Mouse (Mus musculus) CH12.LX (cell line): Measurements from ENCODE around the gene Chrna10. TPM values are rescaled to one million over a fixed set of nuclear protein-coding genes. Genes with fewer than 3 reads are reported as not detected.

Experiments used
- DNase-seq: peaks from one replicate; pipeline ENCODE4 v3.0.0-alpha.2; 2013; ENCODE audit errors: extremely low read depth
- H3K27ac ChIP-seq: 2 replicates; pipeline ENCODE4 v1.5.1; 2012; ENCODE audit warnings: low read depth, mild to moderate bottlenecking, control low read depth, moderate library complexity; ENCODE audit not compliant: insufficient read depth
- H3K27me3 ChIP-seq: replicated peaks from 2 replicates; pipeline ENCODE3; 2012; ENCODE audit warnings: inconsistent platforms
- H3K36me3 ChIP-seq, 2 experiments: replicated peaks in 1 of 2; 2 replicates each; pipeline versions ENCODE3 to v1.6.1; 2012; ENCODE audit warnings: inconsistent platforms in 1 of 2, low read length in 1 of 2, mild to moderate bottlenecking in 1 of 2, mixed read lengths in 1 of 2, moderate library complexity in 1 of 2; ENCODE audit not compliant: control insufficient read depth in 1 of 2, insufficient read depth in 1 of 2
- H3K4me1 ChIP-seq, 2 experiments: 2 replicates each; pipeline ENCODE4 v1.6.1; 2012; ENCODE audit warnings: inconsistent platforms in 1 of 2, moderate library complexity in 1 of 2; ENCODE audit not compliant: insufficient read depth in 2 of 2, control insufficient read depth in 1 of 2
- H3K4me2 ChIP-seq: 2 replicates; pipeline ENCODE4 v1.6.1; 2012; ENCODE audit warnings: low read depth, mild to moderate bottlenecking, control low read depth; ENCODE audit not compliant: poor library complexity, insufficient read depth, severe bottlenecking
- H3K4me3 ChIP-seq, 3 experiments: fragments of 150-350 bp in 1 of 3; sonication (generic) in 1 of 3; replicated peaks in 1 of 3; 2 replicates each; pipeline versions ENCODE3 to v1.5.1; 2011 to 2012; ENCODE audit warnings: low read depth in 2 of 3, low read length in 2 of 3, mild to moderate bottlenecking in 2 of 3, moderate library complexity in 2 of 3, control low read depth in 1 of 3, improper control_type of control experiment in 1 of 3, inconsistent platforms in 1 of 3, mixed read lengths in 1 of 3; ENCODE audit not compliant: poor library complexity in 1 of 3
- H3K79me2 ChIP-seq: replicated peaks from 2 replicates; pipeline ENCODE4 v1.6.1; 2012; ENCODE audit warnings: mild to moderate bottlenecking, moderate library complexity; ENCODE audit not compliant: control insufficient read depth, poor library complexity, insufficient read depth, severe bottlenecking; ENCODE audit errors: extremely low read depth
- H3K9ac ChIP-seq: 2 replicates; pipeline ENCODE4 v1.6.1; 2012; ENCODE audit warnings: low read depth, mild to moderate bottlenecking, control low read depth, moderate library complexity; ENCODE audit not compliant: insufficient read depth
- H3K9me3 ChIP-seq: replicated peaks from 2 replicates; pipeline ENCODE3; 2012; ENCODE audit warnings: low read length, inconsistent platforms, mixed read lengths
- BHLHE40 ChIP-seq: IDR thresholded peaks from 2 replicates; pipeline ENCODE4 v1.6.1; 2011; ENCODE audit warnings: mild to moderate bottlenecking, low read depth, low read length, improper control_type of control experiment
- CTCF ChIP-seq, 2 experiments: IDR thresholded peaks in 1 of 2; conservative IDR thresholded peaks in 1 of 2; 2 replicates each; pipeline ENCODE4 v1.5.1; 2011 to 2012; ENCODE audit warnings: low read depth in 2 of 2, low read length in 2 of 2, improper control_type of control experiment in 1 of 2, inconsistent platforms in 1 of 2, mild to moderate bottlenecking in 1 of 2, moderate library complexity in 1 of 2
- E2F4 ChIP-seq: IDR thresholded peaks from 2 replicates; pipeline ENCODE4 v1.6.1; 2011; ENCODE audit warnings: low read depth, low read length, improper control_type of control experiment; ENCODE audit not compliant: insufficient replicate concordance
- KAT2A ChIP-seq: IDR thresholded peaks from 2 replicates; pipeline ENCODE4 v1.6.1; 2012; ENCODE audit warnings: low read length, improper control_type of control experiment, inconsistent platforms; ENCODE audit not compliant: insufficient replicate concordance
- MAFK ChIP-seq: IDR thresholded peaks from 2 replicates; pipeline ENCODE4 v1.6.1; 2011; ENCODE audit warnings: low read length, improper control_type of control experiment; ENCODE audit not compliant: insufficient replicate concordance
- MAX ChIP-seq: IDR thresholded peaks from 2 replicates; pipeline ENCODE4 v1.6.1; 2011; ENCODE audit warnings: low read length, improper control_type of control experiment
- MAZ ChIP-seq: IDR thresholded peaks from 2 replicates; pipeline ENCODE4 v1.6.1; 2012; ENCODE audit warnings: low read depth, mild to moderate bottlenecking, inconsistent platforms, low read length, improper control_type of control experiment, moderate library complexity
- MXI1 ChIP-seq: IDR thresholded peaks from 2 replicates; pipeline ENCODE4 v1.6.1; 2011; ENCODE audit warnings: mild to moderate bottlenecking, low read depth, low read length, improper control_type of control experiment
- NELFE ChIP-seq: IDR thresholded peaks from 2 replicates; pipeline ENCODE4 v1.6.1; 2011; ENCODE audit warnings: low read depth, low read length, improper control_type of control experiment
- NRF1 ChIP-seq: IDR thresholded peaks from 2 replicates; pipeline ENCODE4 v1.6.1; 2014; ENCODE audit warnings: low read depth, mild to moderate bottlenecking, inconsistent platforms, low read length, improper control_type of control experiment, moderate library complexity
- RCOR1 ChIP-seq: conservative IDR thresholded peaks from 2 replicates; pipeline ENCODE4 v1.6.1; 2012; ENCODE audit warnings: low read depth, mild to moderate bottlenecking, inconsistent platforms, low read length, improper control_type of control experiment
- SMC3 ChIP-seq: IDR thresholded peaks from 2 replicates; pipeline ENCODE4 v1.6.1; 2011; ENCODE audit warnings: low read depth, low read length, improper control_type of control experiment
- TBP ChIP-seq: conservative IDR thresholded peaks from 2 replicates; pipeline ENCODE4 v1.6.1; 2011; ENCODE audit warnings: low read depth, low read length, improper control_type of control experiment
- TCF12 ChIP-seq: IDR thresholded peaks from 2 replicates; pipeline ENCODE4 v1.6.1; 2014; ENCODE audit warnings: low read depth, mild to moderate bottlenecking, inconsistent platforms, low read length, improper control_type of control experiment
- UBTF ChIP-seq: IDR thresholded peaks from 2 replicates; pipeline ENCODE4 v1.6.1; 2012; ENCODE audit warnings: low read depth, mild to moderate bottlenecking, inconsistent platforms, low read length, improper control_type of control experiment, moderate library complexity
- USF1 ChIP-seq: IDR thresholded peaks from 2 replicates; pipeline ENCODE4 v1.6.1; 2014; ENCODE audit warnings: low read depth, mild to moderate bottlenecking, inconsistent platforms, low read length, improper control_type of control experiment
- ZC3H11A ChIP-seq: IDR thresholded peaks from 2 replicates; pipeline ENCODE4 v1.6.1; 2012; ENCODE audit warnings: low read depth, mild to moderate bottlenecking, inconsistent platforms, low read length, improper control_type of control experiment
- ZKSCAN1 ChIP-seq: IDR thresholded peaks from 2 replicates; pipeline ENCODE4 v1.6.1; 2012; ENCODE audit warnings: low read depth, inconsistent platforms, low read length, improper control_type of control experiment, borderline replicate concordance
- dilution Hi-C: fragments of 300-500 bp; cut with MboI; formaldehyde crosslinking; loops from 2 replicates; pipeline ENCODE4 v1.14.3; 2020; ENCODE audit warnings: low sequenced_read_pairs; ENCODE audit not compliant: extremely low pct_unique_long_range_greater_than_20kb, extremely low pct_ligation_motif_present
- in situ Hi-C: fragments of 300-500 bp; cut with MboI; formaldehyde crosslinking; loops from 3 replicates; pipeline ENCODE4 v1.14.3; 2019; ENCODE audit warnings: low sequenced_read_pairs, low pct_ligation_motif_present, low pct_unique_long_range_greater_than_20kb, mixed read lengths
- polyA plus RNA-seq: library from polyadenylated mRNA; unstranded; fragments of >175 nt; gene quantifications from 2 replicates; pipeline ENCODE4 v1.2.1, GENCODE M21; 2012; ENCODE audit warnings: low read depth; ENCODE audit not compliant: insufficient read length
- total RNA-seq, 2 experiments: library from RNA; depleted of rRNA; stranded (reverse); fragments of 300-350 nt in 1 of 2; fragments of >200 nt in 1 of 2; gene quantifications; 2 replicates each; pipeline ENCODE4 v1.2.3; 2012 to 2014

Chrna10 gene
- total and polyA plus RNA-seq, 3 experiments, result not detected

DNA sequence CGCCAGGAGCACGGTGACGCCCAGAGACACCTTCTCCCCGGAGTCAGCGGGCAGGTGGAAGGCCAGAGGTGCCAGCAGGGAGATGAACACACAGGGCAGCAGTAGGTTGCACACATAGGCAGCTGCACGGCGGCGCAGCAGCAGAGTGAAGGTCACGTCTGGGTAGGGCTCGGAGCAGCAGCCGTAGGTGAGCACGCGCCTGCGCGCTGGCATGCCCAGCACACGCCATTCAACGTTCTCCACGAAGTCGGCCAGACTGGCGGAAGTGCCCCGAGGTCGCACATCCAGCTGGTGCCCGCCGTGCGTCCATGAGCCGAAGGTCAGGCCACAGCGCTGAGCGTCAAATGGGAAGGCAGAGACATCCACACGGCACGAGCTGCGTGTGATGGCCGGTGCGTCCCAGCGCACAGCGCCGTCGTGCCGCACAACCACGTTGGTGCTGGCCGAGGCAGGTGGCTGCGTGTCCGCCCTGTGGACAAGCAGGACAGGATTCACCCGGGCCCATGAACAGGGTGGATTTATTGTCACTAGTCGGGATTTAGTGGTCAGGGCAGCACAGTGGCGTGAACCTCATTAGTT lies 3.4 kb downstream of the Chrna10 start:
- H3K9ac ChIP-seq, result no peak overlapping the region
- no peak for DNase-seq
- peaks cover 0 to 3% of the 10 kb centered on the region in 2 experiments for H3K36me3 ChIP-seq
- H3K79me2 ChIP-seq, result no peaks in the 10 kb centered on the region
- dilution Hi-C loops (no loop called here), in situ Hi-C loops (no loop called here)
- peaks cover 2 to 21% of the 10 kb centered on the region in 2 experiments; a peak in 3 of 4 replicates for H3K4me1 ChIP-seq
- H3K4me3 ChIP-seq, result no peak overlapping the region
- H3K27me3 ChIP-seq, result no peaks in the 10 kb centered on the region
- TF ChIP-seq SMC3 (no peak), BHLHE40 (no peak), CTCF (conservative IDR thresholded peaks at IDR 0.05 in 1 of 2, IDR thresholded peaks at IDR 0.05 in 1 of 2; ENCODE audit: low read depth in 2 of 2, low read length in 2 of 2) (no peak), NRF1 (no peak), MXI1 (no peak), ZC3H11A (no peak), TBP (no peak), E2F4 (no peak), MAFK (no peak), TCF12 (no peak), KAT2A (no peak), USF1 (no peak)
- TF ChIP-seq, all 38 proteins: peak for 0
- no peaks in the 10 kb centered on the region for H3K9me3 ChIP-seq
- H3K27ac ChIP-seq, result no peak overlapping the region
- no peak overlapping the region for H3K4me2 ChIP-seq

DNA sequence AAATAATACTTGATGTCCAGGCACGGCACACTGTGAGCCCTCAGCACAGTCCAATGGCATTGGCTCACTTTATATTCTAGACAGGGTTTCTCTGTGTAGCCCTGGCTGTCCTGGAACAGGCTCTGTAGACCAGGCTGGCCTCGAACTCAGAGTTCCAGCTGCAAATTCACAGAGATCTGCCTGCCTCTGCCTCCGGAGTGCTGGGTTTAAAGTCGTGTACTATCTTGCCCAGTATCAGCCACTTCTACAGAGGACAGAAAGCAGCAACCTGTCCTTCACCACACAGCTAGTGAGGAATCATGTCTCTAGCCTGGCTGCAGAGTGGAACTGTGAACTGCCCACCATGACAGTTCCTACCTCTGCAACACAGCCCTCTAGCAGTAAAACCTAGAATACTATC lies 6.9 kb downstream of the Chrna10 start:
- Histone ChIP-seq H3K79me2 (no peaks in the 10 kb centered on the region), H3K9me3 (no peaks in the 10 kb centered on the region), H3K27ac (no peak overlapping the region), H3K9ac (no peak overlapping the region), H3K4me2 (no peak overlapping the region), H3K4me3 (no peak overlapping the region)
- TF ChIP-seq NELFE (no peak), MAX (no peak)
- TF ChIP-seq, all 38 proteins: peak for 0
- no peak for DNase-seq
- peaks cover 2 to 5% of the 10 kb centered on the region in 2 experiments; a peak in 1 of 4 replicates for H3K4me1 ChIP-seq
- no peaks in the 10 kb centered on the region for H3K27me3 ChIP-seq
- in situ Hi-C loops (no loop called here), dilution Hi-C loops (no loop called here)
- H3K36me3 ChIP-seq, result no peaks in the 10 kb centered on the region

DNA sequence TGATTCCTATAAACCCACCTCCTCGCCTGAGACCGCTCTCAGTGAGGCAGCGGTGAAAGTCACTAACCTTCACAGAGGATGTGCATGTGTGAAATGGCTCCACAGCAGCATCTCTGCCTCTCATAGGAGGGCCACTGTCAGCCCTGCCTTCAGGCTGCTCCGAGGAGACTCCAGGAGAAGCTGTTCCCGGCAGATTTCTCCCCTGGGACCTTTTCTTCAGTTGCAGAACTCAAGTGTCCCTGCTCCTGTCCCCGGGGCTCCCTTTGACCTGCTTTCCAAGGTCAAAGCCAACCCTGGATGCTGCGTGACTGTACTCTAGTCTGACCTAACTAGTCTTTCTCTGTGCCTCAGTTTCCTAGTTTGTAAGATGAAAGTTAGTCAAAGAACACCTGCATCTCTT lies 7.5 kb downstream of the Chrna10 start, which contains the start of gene Art5:
Gene Art5, minus strand, starts transcription at position 319 of the 400 bp plus-strand sequence.
- Histone ChIP-seq H3K9me3 (no peaks in the 10 kb centered on the region), H3K79me2 (no peaks in the 10 kb centered on the region), H3K9ac (no peak within 1 kb of the TSS), H3K36me3 (no peaks in the 10 kb centered on the region), H3K27ac (no peak within 1 kb of the TSS), H3K4me2 (no peak within 1 kb of the TSS), H3K4me3 (no peak within 1 kb of the TSS), H3K4me1 (peaks cover 2 to 5% of the 10 kb centered on the region in 2 experiments; a peak in 1 of 4 replicates), H3K27me3 (no peaks in the 10 kb centered on the region)
- dilution Hi-C loops (no loop called here), in situ Hi-C loops (no loop called here)
- no peak for TF ChIP-seq ZKSCAN1
- TF ChIP-seq BHLHE40, result no peak
- TF ChIP-seq RCOR1, result no peak
- no peak for TF ChIP-seq MAZ
- no peak for TF ChIP-seq UBTF
- no peak for TF ChIP-seq NRF1
- no peak for DNase-seq
